Comparison of ENCODE assay signal across 17 mouse cellular contexts in genomic region chr7:19222875-19223274, GRCm38 (mm10). TPM values are rescaled to one million over a fixed set of nuclear protein-coding genes. Genes with fewer than 3 reads are reported as not detected.
"Had no signal": no experiment of that assay in that cellular context is flagged by ENCODE, and none has a peak within 500 bp of the region (broad histone marks: within the 10 kb centered on the region; RNA-seq: fewer than 3 reads in every experiment).

No protein-coding gene starts in this region.

- H3K27ac ChIP-seq: neural tube, embryonic 13.5 days; neural tube, embryonic 15.5 days; stomach, embryonic 15.5 days; stomach, postnatal 0 days had no signal

- H3K9me3 ChIP-seq: neural tube, embryonic 13.5 days; neural tube, embryonic 15.5 days; stomach, embryonic 15.5 days had no signal

- H3K4me2 ChIP-seq: neural tube, embryonic 13.5 days; neural tube, embryonic 15.5 days; stomach, embryonic 15.5 days had no signal

- DNase-seq: retina, postnatal 1 day; right cerebral cortex, adult 18-20 months; right cerebral cortex, postnatal 14 days; right cerebral cortex, postnatal 25 days; right cerebral cortex, postnatal 4 days; spleen, adult 18-20 months; thymus, adult 18-20 months; thymus, adult 2 months; thymus, postnatal 14 days; thymus, postnatal 25 days; thymus, postnatal 36 days; thymus, postnatal 4 days had no signal

- H3K4me3 ChIP-seq: neural tube, embryonic 13.5 days; neural tube, embryonic 15.5 days; stomach, embryonic 15.5 days had no signal

- H3K27me3 ChIP-seq: neural tube, embryonic 13.5 days; neural tube, embryonic 15.5 days; stomach, embryonic 15.5 days had no signal

- H3K36me3 ChIP-seq: neural tube, embryonic 15.5 days; stomach, embryonic 15.5 days had no signal

- H3K9ac ChIP-seq: neural tube, embryonic 13.5 days; neural tube, embryonic 15.5 days; stomach, embryonic 15.5 days had no signal

RNA-seq across cellular contexts. Expression of gene Gpr4, which starts 10.5 kb away (rescaled TPM):
- total RNA-seq: neutrophil, adult 5-6 weeks had no signal

RNA-seq across cellular contexts. Expression of gene Gipr, which starts 56.9 kb away (rescaled TPM):
- total RNA-seq: neutrophil, adult 5-6 weeks had no signal
